Mouse (Mus musculus): ENCODE results near the gene Gm19668.
"Not testable (repeated sequence)": the region's sequence is repeated elsewhere in the genome, so short reads cannot be mapped to it uniquely, and the experiment has no call there.

- not testable (repeated sequence) for TF ChIP-seq CTCF, EP300 (IDR thresholded peaks at IDR 0.05; ENCODE audit: low read depth)
These were observed 22.1 kb downstream of the Gm19668 start, which contains the start of gene Gm7138 for GRCm38 (mm10) chr10:77776844-77777243.
